Mouse (Mus musculus) heart, postnatal 4 days (tissue): ENCODE measurements at regions not wholly inside any gene's neighbourhood (a gene's known extent, or its start where the extent isn't known, plus 50 kb on each side); places are given as distances from the start of the nearest gene placed in this dataset.

Experiments used
- DNase-seq: peaks from one replicate; pipeline ENCODE4 v3.0.0; 2021

DNA sequence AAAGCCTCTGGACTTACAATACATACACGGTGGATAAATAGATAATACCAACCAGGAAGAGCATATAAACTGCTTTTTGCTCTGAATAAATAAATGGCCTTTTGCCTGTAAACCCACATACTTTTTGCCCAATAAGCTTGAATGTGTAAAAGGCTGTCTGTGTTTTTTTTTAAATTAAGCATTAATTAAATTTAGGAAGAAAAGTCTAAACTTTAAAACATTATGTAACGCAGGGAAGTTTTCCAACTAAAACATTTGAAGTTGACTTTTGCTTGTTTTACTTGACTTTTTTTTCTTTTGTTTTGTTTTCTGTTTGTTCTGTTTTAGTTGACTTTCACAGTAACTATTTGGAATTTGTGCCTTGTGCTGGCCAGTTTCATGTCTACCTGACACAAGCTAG lies 60.7 kb upstream of the Gm47985 start:
- DNase-seq = no peak

DNA sequence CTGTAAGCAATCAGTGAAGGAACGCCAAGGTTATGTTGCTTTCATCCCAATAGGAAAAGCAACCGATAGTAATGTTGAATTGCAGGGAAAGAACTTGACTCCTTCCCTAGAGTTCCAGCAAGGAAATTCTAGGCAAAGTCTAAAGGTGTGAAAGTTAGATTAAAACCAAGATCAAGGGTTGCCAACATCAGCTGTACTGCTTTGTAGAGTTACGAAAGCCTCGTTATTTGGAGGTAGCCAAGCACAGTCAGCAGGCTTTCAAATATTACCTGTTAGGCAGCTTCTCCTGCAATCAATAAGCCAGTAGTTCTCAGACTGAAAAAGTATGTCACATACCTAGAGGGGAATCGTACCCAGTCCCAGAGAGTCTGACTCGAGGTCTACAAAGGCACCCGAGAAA lies 58.4 kb upstream of the Gm47985 start:
- no peak for DNase-seq

GRCm38 (mm10) chr1:151125028-151125659 lies 57.2 kb upstream of the Gm47985 start:
- DNase-seq = no peak

GRCm38 (mm10) chr1:151125764-151126485 lies 56.4 kb upstream of the Gm47985 start:
- DNase-seq = no peak

GRCm38 (mm10) chr1:151126756-151127155 lies 55.6 kb upstream of the Gm47985 start:
- no peak for DNase-seq

GRCm38 (mm10) chr1:151128005-151128404 lies 54.3 kb upstream of the Gm47985 start:
- no peak for DNase-seq

DNA sequence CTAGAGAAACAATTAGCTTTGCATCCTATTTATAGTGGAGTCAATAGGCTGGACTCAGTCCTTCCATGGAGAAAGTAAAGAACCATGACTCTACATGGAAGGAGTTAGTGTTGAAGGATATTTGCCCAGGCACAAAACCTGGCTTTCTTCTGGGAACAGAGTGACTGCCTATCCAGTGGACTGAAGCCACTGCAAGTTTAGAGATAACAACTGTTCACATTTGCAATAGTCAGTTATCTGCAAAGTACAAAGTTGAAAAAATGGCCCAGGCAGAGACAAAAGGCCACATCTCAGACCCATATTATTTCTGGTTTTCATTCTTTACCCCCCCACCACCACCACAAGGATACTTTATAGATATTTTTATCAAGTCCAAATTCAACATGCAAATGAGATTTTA lies 53.4 kb upstream of the Gm47985 start:
- DNase-seq = no peak

GRCm38 (mm10) chr1:151130036-151130435 lies 52.3 kb upstream of the Gm47985 start:
- no peak for DNase-seq

- no peak for DNase-seq
Measured at GRCm38 (mm10) chr1:151130845-151131626, 51.3 kb upstream of the Gm47985 start.

DNA sequence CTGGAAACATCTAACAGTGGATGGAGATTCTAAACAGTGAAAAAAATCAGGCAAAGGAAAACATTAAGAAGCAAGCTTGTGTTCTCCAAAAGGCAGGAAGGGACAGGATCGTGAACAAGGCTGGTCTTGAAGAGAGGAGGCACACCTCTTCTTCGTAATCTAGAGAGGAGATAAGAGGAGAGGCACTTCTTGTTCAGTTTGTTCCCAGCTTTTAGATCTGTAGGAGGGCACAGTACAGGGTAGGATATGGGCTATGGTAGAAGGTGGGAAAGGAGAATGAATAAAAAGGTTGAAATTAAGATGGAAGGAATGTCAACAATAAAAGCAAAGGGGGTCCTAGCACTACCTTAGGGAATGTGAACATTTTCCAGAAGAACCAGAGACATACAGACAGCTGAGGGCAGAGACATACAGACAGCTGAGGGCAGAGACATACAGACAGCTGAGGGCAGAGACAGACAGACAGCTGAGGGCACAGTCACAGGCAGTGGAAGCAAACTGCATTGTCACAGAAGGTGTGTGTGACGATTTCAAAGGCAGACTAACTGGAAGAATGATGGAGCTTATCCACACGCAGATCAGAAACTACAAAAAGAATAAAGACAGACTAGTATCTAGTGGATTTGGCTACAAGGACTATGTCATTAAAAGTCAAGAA lies 50.6 kb upstream of the Gm47985 start:
- no peak for DNase-seq
